Mouse (Mus musculus): ENCODE measurements at regions not wholly inside any gene's neighbourhood (a gene's known extent, or its start where the extent isn't known, plus 50 kb on each side); places are given as distances from the start of the nearest gene placed in this dataset.

- TF ChIP-seq CTCF (conservative IDR thresholded peaks at IDR 0.05; ENCODE audit: low read length) (no peak), POU5F1 (IDR thresholded peaks at IDR 0.05; ENCODE audit: borderline replicate concordance, low read length) (0 out of 2 replicates have a peak, but pooled peaks have one; percentile 27), NANOG (IDR thresholded peaks at IDR 0.05; ENCODE audit: borderline replicate concordance, low read length) (peak; percentile 37)
These were observed 70.2 kb upstream of the Bmt2 start for GRCm38 (mm10) chr6:13747969-13748368.
